ENCODE assay signal across 19 mouse cellular contexts in genomic region chr7:83521511-83521910, GRCm38 (mm10).
DNase-seq lines count a peak whose midpoint lies in the region; TF ChIP-seq lines count a peak whose summit lies in the region.
"Had no signal": no experiment of that assay in that cellular context is flagged by ENCODE, and none has a peak within 500 bp of the region (broad histone marks: within the 10 kb centered on the region; RNA-seq: fewer than 3 reads in every experiment).

No protein-coding gene starts in this region.

- no peak for TF ChIP-seq CTCF in brain, embryonic 14.5 days (IDR thresholded peaks at IDR 0.05; ENCODE audit: borderline replicate concordance, extremely low read depth, insufficient read depth, insufficient read length)

- peak; percentile 38 to 54 for DNase-seq in frontal cortex, adult 2 months (ENCODE audit: extremely low spot score in 1 of 2, low spot score in 1 of 2)
- DNase-seq in frontal cortex, postnatal 14 days (ENCODE audit: low spot score in 2 of 2), result no peak
- peak; percentile 61 for DNase-seq in brain, embryonic 14.5 days (ENCODE audit: low read depth)
- DNase-seq in frontal cortex, postnatal 36 days (ENCODE audit: low spot score in 2 of 2), result peak; percentile 6 to 52
- peak; percentile 43 to 61 for DNase-seq in right cerebral cortex, postnatal 10 days (ENCODE audit: low spot score in 2 of 2)
- DNase-seq in adrenal gland, postnatal 4 days (ENCODE audit: low spot score in 2 of 2), result no peak
- DNase-seq in liver, result no peak
- DNase-seq: adrenal gland, adult 2 months; cerebellum, adult 9-10 months; gastrocnemius, postnatal 25 days; heart, adult 18-20 months; heart, postnatal 10 days; kidney, adult 9 months; kidney, postnatal 14 days; layer of hippocampus, postnatal 36 days; lung, adult 18-20 months; lung, postnatal 10 days; thymus, adult 18-20 months; thymus, postnatal 4 days had no signal

- TF ChIP-seq POLR2A in brain, embryonic 14.5 days (IDR thresholded peaks at IDR 0.05; ENCODE audit: borderline replicate concordance, extremely low read depth, insufficient read depth, insufficient read length, poor library complexity, severe bottlenecking), result no peak

Comparison
In these comparisons a context has a peak if more than half of its experiments do, and no peak if none do; other contexts are left out.
1. DNase-seq: peak in frontal cortex, adult 2 months (2 of 2), brain, embryonic 14.5 days (single experiment), frontal cortex, postnatal 36 days (2 of 2) and right cerebral cortex, postnatal 10 days (2 of 2); none in frontal cortex, postnatal 14 days (0 of 2), adrenal gland, postnatal 4 days (0 of 2) and liver (single experiment).